ENCODE assay signal across 9 mouse cellular contexts in the genomic region with DNA sequence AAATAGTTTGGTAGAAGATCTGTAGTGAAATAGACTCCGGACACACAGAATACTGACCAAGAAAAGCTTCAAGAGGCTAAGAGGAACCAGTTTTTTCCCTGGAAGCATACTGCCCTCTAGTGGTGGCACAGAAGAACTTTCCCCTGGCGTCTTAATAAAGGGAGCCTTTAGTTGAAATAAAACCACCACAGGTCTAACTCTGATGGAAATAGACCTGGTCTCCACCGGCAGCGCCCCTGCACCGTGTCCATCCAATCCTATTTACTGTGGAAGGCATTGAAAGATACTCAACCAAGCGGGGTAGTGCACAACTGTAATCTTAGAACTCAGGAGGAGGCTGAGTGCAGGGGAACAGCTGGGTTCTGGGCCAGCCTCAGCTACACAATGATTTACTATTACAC. TPM values are rescaled to one million over a fixed set of nuclear protein-coding genes. Genes with fewer than 3 reads are reported as not detected.
A peak's percentile ranks its signal among the peaks of the same experiment; 100 is the strongest.
DNase-seq lines count a peak whose midpoint lies in the region; ATAC-seq and TF ChIP-seq lines count a peak whose summit lies in the region.
"Had no signal": no experiment of that assay in that cellular context is flagged by ENCODE, and none has a peak within 500 bp of the region (broad histone marks: within the 10 kb centered on the region; RNA-seq: fewer than 3 reads in every experiment).

No protein-coding gene starts in this region.

- H3K27ac ChIP-seq in forebrain, embryonic 10.5 days = no peak overlapping the region
- H3K27ac ChIP-seq in intestine, embryonic 16.5 days (ENCODE audit: low read length) = no peak overlapping the region
- H3K27ac ChIP-seq in liver, postnatal 0 days (ENCODE audit: low read depth) = no peak overlapping the region
- H3K27ac ChIP-seq: stomach, embryonic 15.5 days had no signal

- H3K27me3 ChIP-seq in forebrain, embryonic 10.5 days (ENCODE audit: poor library complexity, severe bottlenecking) = no peaks in the 10 kb centered on the region
- no peaks in the 10 kb centered on the region for H3K27me3 ChIP-seq in intestine, embryonic 16.5 days (replicated peaks; ENCODE audit: control insufficient read depth, insufficient read depth, low read length)
- no peaks in the 10 kb centered on the region for H3K27me3 ChIP-seq in liver, postnatal 0 days (ENCODE audit: insufficient read depth, low read length)
- H3K27me3 ChIP-seq: stomach, embryonic 15.5 days had no signal

- ATAC-seq in intestine, embryonic 16.5 days = peak; percentile 48
- ATAC-seq in liver, postnatal 0 days = peak; percentile 25

- H3K4me2 ChIP-seq in intestine, embryonic 16.5 days (ENCODE audit: low read depth, low read length) = no peak overlapping the region
- no peak overlapping the region for H3K4me2 ChIP-seq in liver, postnatal 0 days (ENCODE audit: low read depth, low read length)
- H3K4me2 ChIP-seq: stomach, embryonic 15.5 days had no signal

- peak; percentile 9 to 15 for DNase-seq in urinary bladder, postnatal 36 days (ENCODE audit: low spot score in 2 of 2)
- no peak for DNase-seq in urinary bladder, postnatal 4 days (ENCODE audit: low spot score in 2 of 2)
- peak; percentile 13 for DNase-seq in c-Kit-negative CD71-positive TER-119-positive erythroid progenitor cells, embryonic 14.5 days (ENCODE audit: low read depth, low spot score)
- peak; percentile 25 for DNase-seq in forebrain, embryonic 10.5 days (ENCODE audit: extremely low spot score, low spot score)
- DNase-seq in liver, postnatal 0 days = peak; percentile 32
- DNase-seq in retina, adult 2 months (ENCODE audit: low read depth, low spot score) = peak; percentile 25
- no peak for DNase-seq in ovary, adult 18-20 months (ENCODE audit: low spot score)

- no peaks in the 10 kb centered on the region for H3K36me3 ChIP-seq in forebrain, embryonic 10.5 days (replicated peaks)
- no peaks in the 10 kb centered on the region for H3K36me3 ChIP-seq in intestine, embryonic 16.5 days (ENCODE audit: control insufficient read depth, insufficient read depth, low read length)
- H3K36me3 ChIP-seq in liver, postnatal 0 days (replicated peaks; ENCODE audit: insufficient read depth, low read length) = no peaks in the 10 kb centered on the region
- H3K36me3 ChIP-seq: stomach, embryonic 15.5 days had no signal

- no peak overlapping the region for H3K9ac ChIP-seq in intestine, embryonic 16.5 days (ENCODE audit: low read depth, low read length)
- no peak overlapping the region for H3K9ac ChIP-seq in liver, postnatal 0 days (replicated peaks)
- H3K9ac ChIP-seq: stomach, embryonic 15.5 days had no signal

- no peak overlapping the region for H3K4me3 ChIP-seq in forebrain, embryonic 10.5 days
- H3K4me3 ChIP-seq in intestine, embryonic 16.5 days (ENCODE audit: low read length) = no peak overlapping the region
- no peak overlapping the region for H3K4me3 ChIP-seq in liver, postnatal 0 days (ENCODE audit: low read depth, low read length)
- H3K4me3 ChIP-seq: stomach, embryonic 15.5 days had no signal

- TF ChIP-seq CTCF in liver, postnatal 0 days (IDR thresholded peaks at IDR 0.05; ENCODE audit: low read depth) = peak; percentile 87

- TF ChIP-seq EP300 in liver, postnatal 0 days (IDR thresholded peaks at IDR 0.05; ENCODE audit: low read depth) = no peak

- H3K4me1 ChIP-seq in forebrain, embryonic 10.5 days = no peaks in the 10 kb centered on the region
- no peaks in the 10 kb centered on the region for H3K4me1 ChIP-seq in intestine, embryonic 16.5 days (ENCODE audit: control insufficient read depth, insufficient read depth, low read length)
- H3K4me1 ChIP-seq in liver, postnatal 0 days (ENCODE audit: insufficient read depth) = peaks cover 2% of the 10 kb centered on the region; the same call in 1 of the 2 replicates
- H3K4me1 ChIP-seq: stomach, embryonic 15.5 days had no signal

- 22% methylated on average over 6 of the region's 6 CpGs for WGBS in forebrain, embryonic 10.5 days
- 15% methylated on average over 6 of the region's 6 CpGs for WGBS in intestine, embryonic 16.5 days
- 8% methylated on average over 6 of the region's 6 CpGs for WGBS in liver, postnatal 0 days (ENCODE audit: insufficient replicate concordance)

- no peaks in the 10 kb centered on the region for H3K9me3 ChIP-seq in forebrain, embryonic 10.5 days
- no peaks in the 10 kb centered on the region for H3K9me3 ChIP-seq in intestine, embryonic 16.5 days (ENCODE audit: control insufficient read depth, low read length)
- H3K9me3 ChIP-seq in liver, postnatal 0 days (ENCODE audit: low read length) = no peaks in the 10 kb centered on the region
- H3K9me3 ChIP-seq: stomach, embryonic 15.5 days had no signal

RNA-seq across cellular contexts. Expression of a gene that starts 19.7 kb away (rescaled TPM):
- polyA plus RNA-seq in forebrain, embryonic 10.5 days (2016; fragmentation: Nextera tagmentation; extraction: Ambion mirVana) = not detected in 2 replicates
- 0.10 and 0.23 TPM in 2 replicates for polyA plus RNA-seq in intestine, embryonic 16.5 days (2015; fragmentation: Nextera tagmentation; extraction: Ambion mirVana)
- polyA plus RNA-seq in liver, postnatal 0 days (2015; fragmentation: Nextera tagmentation; extraction: Ambion mirVana) = 0.11 TPM in 1 of 2 replicates, not detected in the other
- polyA plus RNA-seq: stomach, embryonic 15.5 days had no signal

RNA-seq across cellular contexts. Expression of a gene that starts 23.5 kb away (rescaled TPM):
- 0.38 and 0.39 TPM in 2 replicates for polyA plus RNA-seq in forebrain, embryonic 10.5 days (2016; fragmentation: Nextera tagmentation; extraction: Ambion mirVana)
- polyA plus RNA-seq in intestine, embryonic 16.5 days (2015; fragmentation: Nextera tagmentation; extraction: Ambion mirVana) = 0.77 and 0.88 TPM in 2 replicates
- polyA plus RNA-seq in liver, postnatal 0 days (2015; fragmentation: Nextera tagmentation; extraction: Ambion mirVana) = 14.2 and 14.6 TPM in 2 replicates

RNA-seq across cellular contexts. Expression of a gene that starts 31.1 kb away (rescaled TPM):
- 16.4 and 19.8 TPM in 2 replicates for polyA plus RNA-seq in forebrain, embryonic 10.5 days (2016; fragmentation: Nextera tagmentation; extraction: Ambion mirVana)
- 0.76 and 0.89 TPM in 2 replicates for polyA plus RNA-seq in intestine, embryonic 16.5 days (2015; fragmentation: Nextera tagmentation; extraction: Ambion mirVana)
- polyA plus RNA-seq in liver, postnatal 0 days (2015; fragmentation: Nextera tagmentation; extraction: Ambion mirVana) = 53.8 and 56.0 TPM in 2 replicates

RNA-seq across cellular contexts. Expression of a gene that starts 34.4 kb away (rescaled TPM):
- not detected in 2 replicates for polyA plus RNA-seq in forebrain, embryonic 10.5 days (2016; fragmentation: Nextera tagmentation; extraction: Ambion mirVana)
- polyA plus RNA-seq in intestine, embryonic 16.5 days (2015; fragmentation: Nextera tagmentation; extraction: Ambion mirVana) = not detected in 2 replicates
- not detected in 2 replicates for polyA plus RNA-seq in liver, postnatal 0 days (2015; fragmentation: Nextera tagmentation; extraction: Ambion mirVana)
- polyA plus RNA-seq: stomach, embryonic 15.5 days had no signal

RNA-seq across cellular contexts. Expression of a gene that starts 42.7 kb away (rescaled TPM):
- 0.36 TPM in 2 replicates for polyA plus RNA-seq in forebrain, embryonic 10.5 days (2016; fragmentation: Nextera tagmentation; extraction: Ambion mirVana)
- 0.09 and 0.15 TPM in 2 replicates for polyA plus RNA-seq in intestine, embryonic 16.5 days (2015; fragmentation: Nextera tagmentation; extraction: Ambion mirVana)
- 0.56 and 0.92 TPM in 2 replicates for polyA plus RNA-seq in liver, postnatal 0 days (2015; fragmentation: Nextera tagmentation; extraction: Ambion mirVana)

Comparison
In these comparisons a context has a peak if more than half of its experiments do, and no peak if none do; other contexts are left out.
1. DNase-seq: peak in urinary bladder, postnatal 36 days (2 of 2), c-Kit-negative CD71-positive TER-119-positive erythroid progenitor cells, embryonic 14.5 days (single experiment), forebrain, embryonic 10.5 days (single experiment), liver, postnatal 0 days (single experiment) and retina, adult 2 months (single experiment); none in urinary bladder, postnatal 4 days (0 of 2) and ovary, adult 18-20 months (single experiment).